Comparison of ENCODE assay signal across 8 mouse cellular contexts in genomic region chr10:118758825-118759471, GRCm38 (mm10).
DNase-seq lines count a peak whose midpoint lies in the region; ATAC-seq lines count a peak whose summit lies in the region.

No protein-coding gene starts in this region.

- peak; percentile 42 for DNase-seq in forebrain, embryonic 14.5 days (ENCODE audit: low spot score)
- no peak for DNase-seq in forebrain, embryonic 10.5 days (ENCODE audit: extremely low spot score, low spot score)
- peak; percentile 47 for DNase-seq in ovary, adult 18-20 months (ENCODE audit: low spot score)
- no peak for DNase-seq in ovary, postnatal 10 days (ENCODE audit: low spot score)
- peak; percentile 20 to 42 for DNase-seq in gastrocnemius, postnatal 4 days (ENCODE audit: low spot score in 2 of 2)
- DNase-seq in lung, postnatal 14 days, result peak; percentile 65
- DNase-seq in left cerebral cortex, postnatal 36 days (ENCODE audit: low spot score in 2 of 2), result no peak
- no peak for DNase-seq in yolk sac, embryonic 10.5 days (ENCODE audit: low spot score)

- no peaks in the 10 kb centered on the region for H3K36me3 ChIP-seq in forebrain, embryonic 14.5 days (ENCODE audit: control insufficient read depth, insufficient read depth, low read length)
- no peaks in the 10 kb centered on the region for H3K36me3 ChIP-seq in forebrain, embryonic 10.5 days (replicated peaks)

- intact Hi-C loops in left cerebral cortex, postnatal 36 days (cut with DNase I), result no loop called here

- H3K9me3 ChIP-seq in forebrain, embryonic 14.5 days (replicated peaks; ENCODE audit: control insufficient read depth, low read length), result no peaks in the 10 kb centered on the region
- H3K9me3 ChIP-seq in forebrain, embryonic 10.5 days, result no peaks in the 10 kb centered on the region

- H3K4me1 ChIP-seq in forebrain, embryonic 14.5 days (ENCODE audit: control insufficient read depth, insufficient read depth, low read length), result no peaks in the 10 kb centered on the region
- 0 out of 2 replicates have a peak, but pooled peaks cover 4% of the 10 kb centered on the region for H3K4me1 ChIP-seq in forebrain, embryonic 10.5 days

- no peak overlapping the region for H3K27ac ChIP-seq in forebrain, embryonic 14.5 days (ENCODE audit: low read depth, low read length)
- no peak overlapping the region for H3K27ac ChIP-seq in forebrain, embryonic 10.5 days

- 72% methylated on average over 18 of the region's 18 CpGs for WGBS in forebrain, embryonic 14.5 days
- 91% methylated on average over 18 of the region's 18 CpGs for WGBS in forebrain, embryonic 10.5 days

- H3K4me2 ChIP-seq in forebrain, embryonic 14.5 days (ENCODE audit: low read length), result no peak overlapping the region

- peak; percentile 40; the same call in 1 of the 2 replicates for ATAC-seq in forebrain, embryonic 14.5 days

- H3K4me3 ChIP-seq in forebrain, embryonic 14.5 days (ENCODE audit: low read depth, low read length), result no peak overlapping the region
- H3K4me3 ChIP-seq in forebrain, embryonic 10.5 days, result no peak overlapping the region

- H3K9ac ChIP-seq in forebrain, embryonic 14.5 days (ENCODE audit: low read length), result no peak overlapping the region

- no peaks in the 10 kb centered on the region for H3K27me3 ChIP-seq in forebrain, embryonic 14.5 days (replicated peaks; ENCODE audit: control insufficient read depth, insufficient read depth, low read length)
- no peaks in the 10 kb centered on the region for H3K27me3 ChIP-seq in forebrain, embryonic 10.5 days (ENCODE audit: poor library complexity, severe bottlenecking)

Comparison
In these comparisons a context has a peak if more than half of its experiments do, and no peak if none do; other contexts are left out.
1. DNase-seq: peak in forebrain, embryonic 14.5 days (single experiment), ovary, adult 18-20 months (single experiment), gastrocnemius, postnatal 4 days (2 of 2) and lung, postnatal 14 days (single experiment); none in forebrain, embryonic 10.5 days (single experiment), ovary, postnatal 10 days (single experiment), left cerebral cortex, postnatal 36 days (0 of 2) and yolk sac, embryonic 10.5 days (single experiment).